Mouse (Mus musculus): ENCODE measurements at regions not wholly inside any gene's neighbourhood (a gene's known extent, or its start where the extent isn't known, plus 50 kb on each side); places are given as distances from the start of the nearest gene placed in this dataset.

GRCm38 (mm10) chr11:12857358-12858199 is 392.8 kb upstream of the Cobl start:
- Histone ChIP-seq H3K9me3 (ENCODE audit: low read length) (peaks cover 7% of the 10 kb centered on the region; the same call in 1 of the 2 replicates), H3K4me3 (replicated peaks; ENCODE audit: low read length) (no peak overlapping the region), H3K27me3 (ENCODE audit: insufficient read depth, low read length) (no peaks in the 10 kb centered on the region), H3K36me3 (ENCODE audit: insufficient read depth, low read length) (no peaks in the 10 kb centered on the region), H3K4me1 (replicated peaks; ENCODE audit: low read depth, low read length) (no peaks in the 10 kb centered on the region)
- TF ChIP-seq POU5F1 (IDR thresholded peaks at IDR 0.05; ENCODE audit: borderline replicate concordance, low read length) = no peak
- TF ChIP-seq CTCF (conservative IDR thresholded peaks at IDR 0.05; ENCODE audit: low read length) = no peak
- TF ChIP-seq NANOG (IDR thresholded peaks at IDR 0.05; ENCODE audit: borderline replicate concordance, low read length) = no peak

- no peaks in the 10 kb centered on the region for H3K9me3 ChIP-seq (ENCODE audit: low read length)
- TF ChIP-seq CTCF (conservative IDR thresholded peaks at IDR 0.05; ENCODE audit: low read length) (no peak), NANOG (IDR thresholded peaks at IDR 0.05; ENCODE audit: borderline replicate concordance, low read length) (no peak), POU5F1 (IDR thresholded peaks at IDR 0.05; ENCODE audit: borderline replicate concordance, low read length) (no peak)
- no peak overlapping the region for H3K4me3 ChIP-seq (replicated peaks; ENCODE audit: low read length)
- no peaks in the 10 kb centered on the region for H3K4me1 ChIP-seq (replicated peaks; ENCODE audit: low read depth, low read length)
- no peaks in the 10 kb centered on the region for H3K36me3 ChIP-seq (ENCODE audit: insufficient read depth, low read length)
- no peaks in the 10 kb centered on the region for H3K27me3 ChIP-seq (ENCODE audit: insufficient read depth, low read length)
These were observed 383.0 kb upstream of the Cobl start for GRCm38 (mm10) chr11:12847793-12848192.

DNA sequence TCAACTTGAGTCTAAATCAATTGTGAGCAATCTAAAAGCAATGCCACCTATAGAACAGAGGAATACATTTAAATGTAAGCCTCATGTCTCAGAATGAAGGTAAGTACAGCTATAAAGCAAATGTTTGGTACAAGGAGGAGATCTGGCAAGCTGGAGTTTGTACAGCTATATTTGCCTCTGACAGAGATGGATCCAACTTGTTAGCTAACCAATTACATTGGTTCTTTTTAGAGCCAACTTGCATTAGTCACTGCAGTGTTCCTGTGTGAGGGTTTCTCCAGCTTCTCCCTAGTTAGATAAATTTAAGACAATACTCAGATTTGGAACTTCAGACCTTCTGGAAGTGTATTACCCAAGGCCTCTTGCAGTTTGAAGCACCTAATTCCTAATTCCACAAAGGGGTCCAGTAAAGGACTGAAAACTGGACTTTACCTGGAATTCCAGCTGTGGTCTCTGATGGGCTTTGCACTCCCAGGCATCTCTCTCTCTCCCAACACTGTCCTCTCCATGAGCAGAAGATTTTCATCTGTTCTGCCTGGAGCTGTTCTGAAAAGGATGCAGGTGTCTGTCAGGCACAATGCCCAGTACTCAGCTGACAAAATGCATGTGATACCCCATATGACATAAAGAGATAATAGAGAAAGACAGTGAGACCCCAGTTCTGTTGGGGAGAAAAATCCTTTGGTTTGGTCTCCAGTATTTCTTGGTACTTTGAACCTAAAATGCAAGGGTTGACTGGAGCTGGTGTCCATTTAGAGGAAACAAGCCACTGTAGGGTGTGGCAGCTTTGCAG is 379.1 kb upstream of the Cobl start:
- no peaks in the 10 kb centered on the region for H3K4me1 ChIP-seq (replicated peaks; ENCODE audit: low read depth, low read length)
- H3K9me3 ChIP-seq (ENCODE audit: low read length) = no peaks in the 10 kb centered on the region
- H3K27me3 ChIP-seq (ENCODE audit: insufficient read depth, low read length) = no peaks in the 10 kb centered on the region
- H3K4me3 ChIP-seq (replicated peaks; ENCODE audit: low read length) = no peak overlapping the region
- no peaks in the 10 kb centered on the region for H3K36me3 ChIP-seq (ENCODE audit: insufficient read depth, low read length)
- TF ChIP-seq POU5F1 (IDR thresholded peaks at IDR 0.05; ENCODE audit: borderline replicate concordance, low read length) (no peak), NANOG (IDR thresholded peaks at IDR 0.05; ENCODE audit: borderline replicate concordance, low read length) (no peak), CTCF (conservative IDR thresholded peaks at IDR 0.05; ENCODE audit: low read length) (no peak)

DNA sequence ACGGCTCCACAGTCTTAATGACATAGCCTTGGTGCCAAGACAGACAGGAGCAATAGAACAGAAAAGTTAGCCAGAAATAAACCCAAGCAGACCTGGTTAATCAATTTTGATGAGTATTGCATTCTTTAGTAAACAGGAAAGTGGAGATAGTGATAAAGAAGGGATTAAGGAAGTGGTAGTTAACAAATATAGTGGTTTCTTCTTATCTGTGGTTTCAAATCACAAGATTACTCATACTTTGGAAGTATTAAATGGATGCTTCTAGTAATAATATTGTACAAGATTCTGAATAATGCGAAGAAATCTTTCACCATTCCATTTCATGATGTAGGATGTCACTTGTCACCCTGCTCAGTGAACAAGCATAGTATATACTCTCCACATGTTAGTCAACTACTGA is 376.6 kb upstream of the Cobl start:
- no peaks in the 10 kb centered on the region for H3K27me3 ChIP-seq (ENCODE audit: insufficient read depth, low read length)
- no peak overlapping the region for H3K4me3 ChIP-seq (replicated peaks; ENCODE audit: low read length)
- H3K36me3 ChIP-seq (ENCODE audit: insufficient read depth, low read length) = no peaks in the 10 kb centered on the region
- H3K9me3 ChIP-seq (ENCODE audit: low read length) = no peaks in the 10 kb centered on the region
- TF ChIP-seq CTCF (conservative IDR thresholded peaks at IDR 0.05; ENCODE audit: low read length) (no peak), NANOG (IDR thresholded peaks at IDR 0.05; ENCODE audit: borderline replicate concordance, low read length) (no peak), POU5F1 (IDR thresholded peaks at IDR 0.05; ENCODE audit: borderline replicate concordance, low read length) (no peak)
- H3K4me1 ChIP-seq (replicated peaks; ENCODE audit: low read depth, low read length) = no peaks in the 10 kb centered on the region

GRCm38 (mm10) chr11:12837920-12838319 is 373.2 kb upstream of the Cobl start:
- Histone ChIP-seq H3K9me3 (ENCODE audit: low read length) (no peaks in the 10 kb centered on the region), H3K27me3 (ENCODE audit: insufficient read depth, low read length) (no peaks in the 10 kb centered on the region), H3K4me3 (replicated peaks; ENCODE audit: low read length) (no peak overlapping the region), H3K36me3 (ENCODE audit: insufficient read depth, low read length) (no peaks in the 10 kb centered on the region), H3K4me1 (replicated peaks; ENCODE audit: low read depth, low read length) (no peaks in the 10 kb centered on the region)
- TF ChIP-seq NANOG (IDR thresholded peaks at IDR 0.05; ENCODE audit: borderline replicate concordance, low read length) (no peak), CTCF (conservative IDR thresholded peaks at IDR 0.05; ENCODE audit: low read length) (no peak), POU5F1 (IDR thresholded peaks at IDR 0.05; ENCODE audit: borderline replicate concordance, low read length) (no peak)

GRCm38 (mm10) chr11:12837387-12837786 is 372.6 kb upstream of the Cobl start:
- Histone ChIP-seq H3K9me3 (ENCODE audit: low read length) (no peaks in the 10 kb centered on the region), H3K36me3 (ENCODE audit: insufficient read depth, low read length) (no peaks in the 10 kb centered on the region), H3K27me3 (ENCODE audit: insufficient read depth, low read length) (no peaks in the 10 kb centered on the region), H3K4me1 (replicated peaks; ENCODE audit: low read depth, low read length) (no peaks in the 10 kb centered on the region), H3K4me3 (replicated peaks; ENCODE audit: low read length) (no peak overlapping the region)
- no peak for TF ChIP-seq POU5F1 (IDR thresholded peaks at IDR 0.05; ENCODE audit: borderline replicate concordance, low read length)
- TF ChIP-seq CTCF (conservative IDR thresholded peaks at IDR 0.05; ENCODE audit: low read length) = no peak
- no peak for TF ChIP-seq NANOG (IDR thresholded peaks at IDR 0.05; ENCODE audit: borderline replicate concordance, low read length)

DNA sequence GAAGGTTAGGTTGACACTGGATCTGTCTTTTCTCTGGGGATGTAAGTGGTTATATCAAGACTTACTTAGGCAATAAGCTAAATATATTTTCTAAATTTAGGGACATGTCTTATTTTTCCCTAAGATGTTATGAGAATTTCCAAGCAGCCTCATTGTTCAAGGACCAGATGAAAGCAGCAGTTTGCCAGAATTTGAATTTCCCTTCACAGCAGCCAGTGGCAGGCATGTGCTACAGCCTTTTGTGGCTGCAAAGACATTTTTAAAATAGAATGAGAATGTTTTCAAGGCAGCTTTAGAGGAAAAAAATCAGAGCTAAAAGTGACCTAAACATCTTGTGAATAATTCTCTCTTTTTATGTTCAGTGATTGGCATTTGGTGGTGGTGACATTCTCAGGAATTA is 371.6 kb upstream of the Cobl start:
- no peaks in the 10 kb centered on the region for H3K9me3 ChIP-seq (ENCODE audit: low read length)
- TF ChIP-seq CTCF (conservative IDR thresholded peaks at IDR 0.05; ENCODE audit: low read length) = no peak
- TF ChIP-seq NANOG (IDR thresholded peaks at IDR 0.05; ENCODE audit: borderline replicate concordance, low read length) = no peak
- TF ChIP-seq POU5F1 (IDR thresholded peaks at IDR 0.05; ENCODE audit: borderline replicate concordance, low read length) = no peak

DNA sequence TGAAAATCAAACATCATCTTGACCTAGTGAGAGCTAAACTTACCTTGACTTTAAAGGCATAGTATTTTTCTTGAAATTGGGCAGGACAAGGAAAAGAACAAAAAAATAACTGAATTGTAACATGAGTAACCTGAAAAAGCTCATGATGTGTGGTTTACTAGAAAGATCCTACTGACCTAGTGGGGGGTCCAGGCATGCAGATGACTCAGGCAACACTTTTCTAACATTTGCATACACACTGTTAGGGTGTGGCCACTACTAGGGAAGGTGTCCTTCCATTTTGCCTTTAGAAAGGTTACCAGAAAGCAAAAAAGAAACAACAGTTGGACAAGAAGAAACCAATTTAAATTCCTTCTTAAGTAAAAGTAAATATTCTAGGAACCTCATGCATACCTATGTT is 347.3 kb upstream of the Cobl start:
- H3K4me3 ChIP-seq (replicated peaks; ENCODE audit: low read length) = no peak overlapping the region
- H3K4me1 ChIP-seq (replicated peaks; ENCODE audit: low read depth, low read length) = peaks cover 25% of the 10 kb centered on the region
- TF ChIP-seq NANOG (IDR thresholded peaks at IDR 0.05; ENCODE audit: borderline replicate concordance, low read length) = no peak
- TF ChIP-seq CTCF (conservative IDR thresholded peaks at IDR 0.05; ENCODE audit: low read length) = no peak
- no peaks in the 10 kb centered on the region for H3K9me3 ChIP-seq (ENCODE audit: low read length)
- H3K36me3 ChIP-seq (ENCODE audit: insufficient read depth, low read length) = no peaks in the 10 kb centered on the region
- H3K27me3 ChIP-seq (ENCODE audit: insufficient read depth, low read length) = no peaks in the 10 kb centered on the region

More for the DNA sequence above, 371.6 kb upstream of the Cobl start:
- no peaks in the 10 kb centered on the region for H3K4me1 ChIP-seq (replicated peaks; ENCODE audit: low read depth, low read length)
- no peaks in the 10 kb centered on the region for H3K27me3 ChIP-seq (ENCODE audit: insufficient read depth, low read length)
- H3K36me3 ChIP-seq (ENCODE audit: insufficient read depth, low read length) = no peaks in the 10 kb centered on the region
- H3K4me3 ChIP-seq (replicated peaks; ENCODE audit: low read length) = no peak overlapping the region
